Mouse (Mus musculus): ENCODE data around the gene Siglec1. TPM values are rescaled to one million over a fixed set of nuclear protein-coding genes. Genes with fewer than 3 reads are reported as not detected.
"Not testable (repeated sequence)": the region's sequence is repeated elsewhere in the genome, so short reads cannot be mapped to it uniquely, and the experiment has no call there.

Siglec1 gene
- polyA plus RNA-seq, 1 experiment from 2014 or later = 0.40 TPM

DNA sequence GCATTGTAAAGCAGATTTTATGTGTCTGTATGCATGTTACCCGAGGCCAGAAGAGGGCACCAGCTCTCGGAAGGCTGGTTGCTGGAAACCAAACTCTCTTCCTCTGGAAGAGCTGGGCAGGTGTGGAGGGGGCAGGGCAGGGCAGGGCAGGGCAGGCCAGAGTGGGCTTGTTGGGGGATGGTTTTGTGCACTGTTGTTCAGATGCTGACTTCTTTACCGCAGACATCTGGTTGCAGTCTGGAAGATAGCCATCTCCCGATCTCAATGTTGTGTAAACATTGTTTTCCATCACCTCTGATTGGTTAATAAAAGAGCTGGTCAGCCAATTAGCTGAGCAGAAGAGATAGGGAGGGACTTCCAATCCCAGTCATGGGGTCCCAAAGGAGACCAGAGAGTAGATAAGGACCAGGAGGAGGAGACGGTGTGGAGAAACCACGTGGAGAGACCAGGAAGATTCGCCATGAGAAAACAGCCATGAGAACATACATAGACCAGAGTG lies 42.2 kb downstream of the Siglec1 start:
- H3K9ac ChIP-seq = no peak overlapping the region
- WGBS = 6% methylated on average over 7 of the region's 7 CpGs
- peaks cover 37% of the 10 kb centered on the region for H3K27me3 ChIP-seq (replicated peaks)
- peaks cover 19% of the 10 kb centered on the region for H3K4me1 ChIP-seq
- H3K4me2 ChIP-seq = peak overlapping the region; percentile 19; the same call in 1 of the 2 replicates
- H3K9me3 ChIP-seq = no peaks in the 10 kb centered on the region
- no peaks in the 10 kb centered on the region for H3K36me3 ChIP-seq
- H3K27ac ChIP-seq = peak overlapping the region; percentile 60; the same call in 1 of the 2 replicates
- no peak overlapping the region for H3K4me3 ChIP-seq (replicated peaks)
- no peak for ATAC-seq (ENCODE audit: insufficient read depth, low FRiP score, low read depth)

DNA sequence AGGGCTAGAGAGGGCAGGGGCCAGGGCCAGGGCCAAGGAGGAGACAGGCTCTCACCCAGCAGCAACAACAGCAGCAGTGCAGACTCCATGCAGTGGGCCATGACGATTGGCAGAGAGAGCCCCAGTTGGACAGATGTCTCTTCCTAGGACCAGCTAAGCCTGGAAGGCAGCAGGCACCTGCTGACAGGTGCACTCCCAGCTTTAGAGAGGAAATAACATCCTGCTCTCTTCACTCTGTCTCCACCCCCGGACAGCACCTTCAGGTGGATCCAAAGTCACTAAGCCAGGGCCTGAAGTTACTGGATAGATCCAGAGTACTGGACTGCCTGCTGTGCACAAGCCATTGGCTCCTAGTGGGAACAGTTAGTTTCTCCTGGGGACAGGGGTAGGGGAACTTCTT lies 43.6 kb downstream of the Siglec1 start, which contains the start of gene Gfra4:
Gfra4 (minus strand) TSS at position 101 of the 400 bp plus-strand sequence.
- H3K9ac ChIP-seq = no peak within 1 kb of the TSS
- peaks cover 19% of the 10 kb centered on the region for H3K4me1 ChIP-seq
- WGBS = 82% methylated on average over 2 of the region's 2 CpGs
- no peak within 1 kb of the TSS for H3K4me3 ChIP-seq (replicated peaks)
- no peak within 1 kb of the TSS for H3K27ac ChIP-seq
- H3K9me3 ChIP-seq = no peaks in the 10 kb centered on the region
- no peak for ATAC-seq (ENCODE audit: insufficient read depth, low FRiP score, low read depth)
- H3K27me3 ChIP-seq (replicated peaks) = peaks cover 41% of the 10 kb centered on the region
- H3K4me2 ChIP-seq = peak within 1 kb of the TSS; percentile 94; the same call in 1 of the 2 replicates
- H3K36me3 ChIP-seq = no peaks in the 10 kb centered on the region

DNA sequence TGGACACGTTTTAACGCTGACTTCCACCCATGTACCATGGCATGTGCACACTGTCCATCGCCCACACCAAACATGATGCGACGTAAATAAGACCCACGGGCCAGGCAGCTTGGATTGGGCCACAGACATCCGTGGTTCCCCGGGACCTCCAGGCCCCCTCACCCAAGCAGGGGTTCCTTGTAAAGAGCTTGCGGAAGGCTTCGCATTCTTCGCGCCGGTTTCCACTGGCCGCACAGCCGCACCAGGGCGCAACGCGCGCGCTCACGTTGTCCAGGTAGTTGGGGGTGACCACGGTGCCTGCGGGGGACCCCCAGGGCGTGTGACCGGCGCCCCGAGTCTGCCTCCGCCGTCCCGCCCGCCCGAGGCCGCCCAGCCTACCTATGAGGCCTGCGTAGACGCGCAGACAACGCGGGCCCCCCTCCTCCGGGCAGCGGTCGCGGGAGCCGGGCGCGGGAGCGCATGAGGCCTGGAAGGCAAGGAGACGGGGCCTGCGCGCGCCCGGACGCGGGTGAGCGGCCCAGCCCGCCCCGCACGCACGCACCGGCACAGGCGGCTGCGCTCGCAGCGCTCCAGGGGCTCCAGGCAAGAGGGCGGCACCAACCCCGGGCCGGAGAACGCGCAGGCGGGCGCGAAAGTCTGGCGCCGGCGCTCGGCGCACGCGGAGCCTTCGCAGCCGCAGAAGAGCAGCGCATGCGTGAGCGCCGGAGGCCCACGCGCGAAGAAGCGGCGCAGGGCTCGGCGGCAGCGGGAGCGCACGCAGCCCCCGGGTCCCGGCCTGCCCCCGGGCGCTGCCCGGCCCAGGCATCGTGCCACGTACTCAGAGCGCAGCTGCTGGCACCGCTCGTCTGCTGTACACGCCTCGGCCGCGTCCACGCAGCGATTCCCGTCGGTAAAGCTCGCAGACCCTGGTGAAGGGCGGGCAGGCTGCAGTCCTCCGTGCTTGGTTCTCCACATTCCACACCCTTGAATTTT lies 45.4 kb downstream of the Siglec1 start:
- Histone ChIP-seq H3K4me3 (replicated peaks) (peak overlapping the region; percentile 54), H3K4me1 (peaks cover 25% of the 10 kb centered on the region), H3K9ac (peak overlapping the region; percentile 26), H3K9me3 (no peaks in the 10 kb centered on the region), H3K4me2 (peak overlapping the region; percentile 94), H3K36me3 (no peaks in the 10 kb centered on the region), H3K27ac (no peak overlapping the region), H3K27me3 (replicated peaks) (peaks cover 41% of the 10 kb centered on the region)
- ATAC-seq (ENCODE audit: insufficient read depth, low FRiP score, low read depth) = peak; percentile 19; the same call in 1 of the 2 replicates
- 3% methylated on average over 111 of the region's 115 CpGs for WGBS

DNA sequence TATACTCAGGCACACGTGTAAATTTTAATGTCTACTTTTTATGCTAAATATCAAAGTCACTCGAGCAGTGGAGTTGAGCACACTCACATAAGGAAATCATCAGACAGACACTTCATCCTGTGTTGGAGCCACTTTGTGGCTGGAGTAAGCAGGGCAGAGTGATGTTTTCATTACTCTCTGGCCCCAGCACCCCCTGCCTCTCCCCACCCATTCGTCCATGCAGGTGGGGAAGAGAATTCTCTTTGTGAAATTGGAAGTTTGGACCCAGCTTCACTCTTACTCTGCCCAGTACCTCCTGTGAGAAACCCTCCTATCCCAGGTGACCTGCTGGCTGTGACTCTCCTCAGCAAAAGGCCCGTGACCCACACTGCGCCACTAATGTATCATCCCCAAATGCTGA lies 47.9 kb downstream of the Siglec1 start:
- no peaks in the 10 kb centered on the region for H3K9me3 ChIP-seq
- no peak overlapping the region for H3K27ac ChIP-seq
- peaks cover 41% of the 10 kb centered on the region for H3K27me3 ChIP-seq (replicated peaks)
- H3K9ac ChIP-seq = no peak overlapping the region
- no peak for ATAC-seq (ENCODE audit: insufficient read depth, low FRiP score, low read depth)
- H3K4me3 ChIP-seq (replicated peaks) = no peak overlapping the region
- peaks cover 15% of the 10 kb centered on the region for H3K4me1 ChIP-seq
- no peak overlapping the region for H3K4me2 ChIP-seq
- no peaks in the 10 kb centered on the region for H3K36me3 ChIP-seq
- 76% methylated on average over 5 of the region's 5 CpGs for WGBS

DNA sequence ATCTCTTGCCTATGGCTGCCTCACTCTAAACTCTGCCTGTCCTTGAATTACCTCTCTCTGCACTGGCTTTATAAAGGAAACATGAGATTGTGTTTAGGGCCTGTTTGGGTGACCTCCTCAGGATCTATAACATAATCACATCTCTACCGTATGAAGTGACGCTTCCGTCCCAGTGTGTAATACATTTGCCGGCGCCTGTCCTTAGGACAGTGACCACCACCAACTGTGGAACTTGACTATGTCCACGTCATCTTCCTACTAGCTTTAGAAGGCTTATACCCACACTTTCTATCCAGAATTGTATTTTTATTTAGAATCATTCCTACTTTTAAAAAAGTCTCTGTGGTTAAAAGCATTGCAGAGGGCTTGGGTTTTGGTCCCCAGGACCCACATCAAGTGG lies 48.4 kb downstream of the Siglec1 start:
- ATAC-seq (ENCODE audit: insufficient read depth, low FRiP score, low read depth) = no peak
- H3K4me1 ChIP-seq = peaks cover 15% of the 10 kb centered on the region
- H3K27me3 ChIP-seq (replicated peaks) = peaks cover 40% of the 10 kb centered on the region
- H3K4me2 ChIP-seq = no peak overlapping the region
- H3K4me3 ChIP-seq (replicated peaks) = no peak overlapping the region
- H3K36me3 ChIP-seq = no peaks in the 10 kb centered on the region
- WGBS = 86% methylated on average over 6 of the region's 6 CpGs
- no peak overlapping the region for H3K27ac ChIP-seq
- no peak overlapping the region for H3K9ac ChIP-seq
- no peaks in the 10 kb centered on the region for H3K9me3 ChIP-seq

DNA sequence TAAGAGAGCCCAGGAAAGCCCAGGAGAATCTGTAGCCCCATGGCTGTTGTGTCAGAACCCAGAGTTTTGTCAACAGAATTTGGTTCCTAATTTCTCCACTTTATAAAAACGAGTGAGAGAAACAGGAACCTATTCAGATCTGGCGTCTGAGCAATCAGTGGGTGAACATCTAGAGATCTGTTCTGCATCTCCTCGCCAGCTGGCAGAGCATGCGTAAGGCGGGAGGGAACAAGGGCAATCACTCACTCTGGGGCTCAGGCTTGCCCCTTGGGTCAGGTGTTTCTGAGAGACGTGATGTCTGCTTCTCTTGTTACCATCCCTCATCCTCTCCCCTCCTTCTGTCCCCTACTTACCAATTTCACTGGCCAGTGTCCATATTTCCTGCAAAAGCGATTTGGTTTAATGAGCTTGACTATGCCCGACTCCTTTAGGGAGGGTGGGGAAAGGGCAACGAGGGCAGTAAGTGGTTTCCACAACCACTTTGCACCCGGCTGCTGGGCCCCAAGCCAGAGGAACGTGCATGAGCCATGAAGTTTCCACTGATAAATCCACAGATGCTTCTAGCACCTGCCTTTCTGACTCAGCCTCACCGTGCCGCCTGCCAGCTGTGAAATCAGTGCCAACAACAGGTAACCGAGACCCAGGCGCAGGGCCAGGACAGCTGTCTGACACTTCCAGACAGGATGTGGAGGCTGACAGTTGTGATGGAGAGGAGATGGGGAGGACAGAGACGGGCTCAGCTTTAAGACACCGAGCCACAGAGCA lies 49.2 kb downstream of the Siglec1 start:
- no peak for ATAC-seq (ENCODE audit: insufficient read depth, low FRiP score, low read depth)
- Histone ChIP-seq H3K4me1 (peaks cover 15% of the 10 kb centered on the region), H3K36me3 (no peaks in the 10 kb centered on the region), H3K27ac (no peak overlapping the region), H3K4me3 (replicated peaks) (no peak overlapping the region), H3K27me3 (replicated peaks) (peaks cover 32% of the 10 kb centered on the region), H3K4me2 (no peak overlapping the region), H3K9ac (no peak overlapping the region), H3K9me3 (no peaks in the 10 kb centered on the region)
- 39% methylated on average over 17 of the region's 17 CpGs for WGBS

DNA sequence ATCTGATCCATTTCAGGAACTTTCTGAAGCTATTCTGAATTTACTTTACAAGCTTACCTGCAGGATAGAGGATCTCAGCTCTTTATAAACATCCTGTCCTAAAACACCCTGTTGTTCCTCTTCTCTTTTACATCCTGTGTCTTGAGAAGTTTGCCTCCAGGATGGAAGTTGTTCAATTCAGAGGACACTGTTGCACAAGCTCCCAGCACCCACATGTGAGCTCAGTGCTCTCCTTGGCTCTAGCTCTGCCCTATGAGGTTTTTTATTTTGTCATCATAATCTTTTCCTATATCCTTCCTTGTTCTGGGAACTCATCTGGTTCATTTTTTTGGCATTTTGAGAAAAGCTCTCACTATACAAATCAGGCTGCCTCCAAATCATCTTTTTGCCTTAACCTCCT lies 49.8 kb downstream of the Siglec1 start:
- H3K4me3 ChIP-seq (replicated peaks) = no peak overlapping the region
- H3K36me3 ChIP-seq = no peaks in the 10 kb centered on the region
- H3K4me2 ChIP-seq = no peak overlapping the region
- H3K9ac ChIP-seq = no peak overlapping the region
- H3K27ac ChIP-seq = no peak overlapping the region
- H3K4me1 ChIP-seq = peaks cover 15% of the 10 kb centered on the region
- H3K27me3 ChIP-seq (replicated peaks) = peaks cover 26% of the 10 kb centered on the region
- H3K9me3 ChIP-seq = no peaks in the 10 kb centered on the region
- no peak for ATAC-seq (ENCODE audit: insufficient read depth, low FRiP score, low read depth)

DNA sequence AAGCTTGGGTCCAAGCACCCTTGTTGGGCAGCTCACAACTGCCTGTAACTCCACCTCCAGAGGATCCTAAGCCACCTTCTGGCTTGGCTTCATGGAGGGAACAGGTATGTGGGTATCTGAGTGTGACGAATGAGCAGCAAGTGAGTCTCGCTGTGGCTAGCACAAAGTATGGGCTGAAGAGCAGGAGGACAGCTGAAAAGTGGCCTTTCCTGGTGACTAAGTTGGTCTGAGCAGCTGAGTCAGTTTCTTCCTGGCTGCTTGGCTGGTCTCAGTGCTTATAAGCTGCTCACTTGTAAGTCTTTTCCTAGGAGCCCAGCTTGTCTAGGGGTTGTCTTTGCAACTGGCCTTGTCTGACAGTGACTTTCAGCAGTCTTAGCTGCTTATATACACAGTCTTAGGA lies 50.2 kb downstream of the Siglec1 start:
- no peak overlapping the region for H3K4me2 ChIP-seq
- no peak for ATAC-seq (ENCODE audit: insufficient read depth, low FRiP score, low read depth)
- H3K27me3 ChIP-seq (replicated peaks) = peaks cover 22% of the 10 kb centered on the region
- H3K9ac ChIP-seq = no peak overlapping the region
- H3K4me1 ChIP-seq = peaks cover 11% of the 10 kb centered on the region
- H3K9me3 ChIP-seq = no peaks in the 10 kb centered on the region
- H3K4me3 ChIP-seq (replicated peaks) = no peak overlapping the region
- 78% methylated on average over 2 of the region's 2 CpGs for WGBS
- no peak overlapping the region for H3K27ac ChIP-seq
- no peaks in the 10 kb centered on the region for H3K36me3 ChIP-seq

DNA sequence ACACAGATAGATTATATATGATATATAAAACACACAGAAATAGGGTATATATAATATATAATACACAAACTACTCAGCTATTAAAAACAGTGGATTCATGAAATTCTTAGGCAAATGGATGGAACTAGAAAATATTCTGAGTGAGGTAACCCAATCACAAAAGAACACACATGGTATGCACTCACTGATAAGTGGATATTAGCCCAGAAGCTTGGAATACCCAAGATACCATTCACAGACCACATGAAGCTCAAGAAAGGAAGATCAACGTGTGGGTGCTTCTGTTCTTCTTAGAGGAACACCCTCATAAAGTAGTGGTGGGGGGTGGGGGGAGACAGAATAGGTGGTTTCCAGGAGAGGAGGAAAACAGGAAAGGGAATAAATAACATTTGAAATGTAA lies 55.2 kb downstream of the Siglec1 start:
- not testable (repeated sequence) for H3K27me3 ChIP-seq (replicated peaks); H3K9ac ChIP-seq; H3K36me3 ChIP-seq; H3K4me1 ChIP-seq; ATAC-seq (ENCODE audit: insufficient read depth, low FRiP score, low read depth); H3K4me2 ChIP-seq; H3K9me3 ChIP-seq; H3K27ac ChIP-seq; H3K4me3 ChIP-seq (replicated peaks)
- 55% methylated on average over 1 of the region's 1 CpGs for WGBS

DNA sequence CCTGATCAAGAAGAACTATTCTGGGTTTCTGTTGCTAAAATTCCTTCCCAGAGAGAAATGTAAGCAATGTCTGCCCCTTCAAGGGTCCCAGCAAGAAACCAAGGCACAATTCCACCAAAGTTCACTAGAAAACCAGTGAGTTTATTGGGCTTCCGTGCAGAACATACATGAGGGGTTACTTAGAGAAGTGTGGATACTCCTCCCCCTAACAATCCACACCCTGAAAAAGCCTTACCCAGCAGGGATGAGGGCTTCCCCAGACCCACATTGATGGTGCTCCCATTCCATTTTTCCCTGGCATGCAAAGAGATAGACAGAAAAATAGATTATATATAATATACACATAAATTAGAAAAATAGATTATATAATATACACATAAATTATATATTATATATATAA lies 55.6 kb downstream of the Siglec1 start:
- no peaks in the 10 kb centered on the region for H3K9me3 ChIP-seq
- peaks cover 4% of the 10 kb centered on the region; the same call in 1 of the 2 replicates for H3K4me1 ChIP-seq
- WGBS = 85% methylated on average over 1 of the region's 1 CpGs
- no peak for ATAC-seq (ENCODE audit: insufficient read depth, low FRiP score, low read depth)
- H3K27ac ChIP-seq = no peak overlapping the region
- no peak overlapping the region for H3K4me3 ChIP-seq (replicated peaks)
- H3K4me2 ChIP-seq = no peak overlapping the region
- H3K27me3 ChIP-seq (replicated peaks) = no peaks in the 10 kb centered on the region
- H3K36me3 ChIP-seq = no peaks in the 10 kb centered on the region
- no peak overlapping the region for H3K9ac ChIP-seq

DNA sequence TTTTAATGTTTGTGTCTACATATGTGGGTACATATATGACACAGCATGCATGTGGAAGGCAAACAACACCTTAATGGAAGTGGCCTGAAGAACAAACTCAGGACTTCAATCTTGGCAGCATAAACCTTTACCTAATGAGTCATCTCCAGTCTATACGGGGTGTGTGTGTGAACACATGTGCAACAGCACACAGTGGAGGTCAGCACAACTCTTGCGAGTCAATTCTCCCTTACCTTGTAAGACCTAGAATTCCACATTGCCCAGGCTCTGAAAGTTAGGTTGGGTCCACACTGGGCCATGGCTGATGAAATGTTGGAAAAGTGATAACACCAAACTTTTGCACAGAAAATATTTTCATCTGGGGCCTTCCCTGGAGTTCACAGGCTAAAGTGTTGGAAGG lies 56.0 kb downstream of the Siglec1 start:
- 78% methylated on average over 2 of the region's 2 CpGs for WGBS
- no peaks in the 10 kb centered on the region for H3K27me3 ChIP-seq (replicated peaks)
- H3K9ac ChIP-seq = no peak overlapping the region
- H3K9me3 ChIP-seq = no peaks in the 10 kb centered on the region
- peaks cover 4% of the 10 kb centered on the region; the same call in 1 of the 2 replicates for H3K4me1 ChIP-seq
- H3K27ac ChIP-seq = no peak overlapping the region
- no peak for ATAC-seq (ENCODE audit: insufficient read depth, low FRiP score, low read depth)
- H3K36me3 ChIP-seq = no peaks in the 10 kb centered on the region
- no peak overlapping the region for H3K4me3 ChIP-seq (replicated peaks)
- H3K4me2 ChIP-seq = no peak overlapping the region
